Mouse (Mus musculus) G1E (cell line): Measurements from ENCODE around the gene Cyp1a2.

Experiments
- CTCF ChIP-seq: IDR thresholded peaks from 2 replicates; pipeline ENCODE4 v1.5.1; 2012; ENCODE audit warnings: low read depth, low read length, inconsistent platforms, mixed read lengths
- GATA1 ChIP-seq: IDR thresholded peaks from 2 replicates; pipeline ENCODE4 v1.6.1; 2012; ENCODE audit warnings: borderline replicate concordance, low read length, inconsistent platforms, mixed read lengths
- POLR2AphosphoS5 ChIP-seq: IDR thresholded peaks from 2 replicates; pipeline ENCODE4 v1.6.1; 2012; ENCODE audit warnings: low read depth, low read length, inconsistent platforms; ENCODE audit not compliant: insufficient replicate concordance
- TAL1 ChIP-seq: conservative IDR thresholded peaks from 2 replicates; pipeline ENCODE4 v1.6.1; 2012; ENCODE audit warnings: low read depth, low read length, inconsistent platforms, mixed read lengths

- TF ChIP-seq CTCF = no peak
- TF ChIP-seq POLR2AphosphoS5 = no peak
- no peak for TF ChIP-seq GATA1
- no peak for TF ChIP-seq TAL1
Measured at GRCm38 (mm10) chr9:57650786-57651311, 32.7 kb downstream of the Cyp1a2 start.
